Mouse (Mus musculus) midbrain, embryonic 14.5 days (tissue): ENCODE data around the gene Sprr2f. TPM values are rescaled to one million over a fixed set of nuclear protein-coding genes. Genes with fewer than 3 reads are reported as not detected.

Source experiments
- ATAC-seq: fragments of 200-750 bp; cut with Nextera tagmentation; 2 replicates; pipeline ENCODE4 v1.8.0; 2017; ENCODE audit warnings: moderate number of reproducible peaks, moderate library complexity; ENCODE audit not compliant: low FRiP score, low TSS enrichment
- DNase-seq: peaks from one replicate; pipeline ENCODE4 v3.0.0-alpha.2; 2015
- H3K27ac ChIP-seq: fragments of 300-500 bp; sonication (generic); replicated peaks from 2 replicates; pipeline ENCODE4 v1.5.1; 2014; ENCODE audit warnings: mild to moderate bottlenecking, low read depth, low read length, moderate library complexity
- H3K27me3 ChIP-seq: fragments of 300-500 bp; sonication (generic); 2 replicates; pipeline ENCODE4 v1.6.1; 2014; ENCODE audit warnings: low read length, control low read depth, mixed read lengths; ENCODE audit not compliant: control insufficient read depth, insufficient read depth
- H3K36me3 ChIP-seq: fragments of 300-500 bp; sonication (generic); 2 replicates; pipeline ENCODE4 v1.6.1; 2014; ENCODE audit warnings: low read length, control low read depth; ENCODE audit not compliant: control insufficient read depth, insufficient read depth
- H3K4me1 ChIP-seq: fragments of 300-500 bp; sonication (generic); 2 replicates; pipeline ENCODE4 v1.6.1; 2014; ENCODE audit warnings: mild to moderate bottlenecking, antibody characterized with exemption, low read length, control low read depth; ENCODE audit not compliant: control insufficient read depth, insufficient read depth
- H3K4me2 ChIP-seq: fragments of 300-500 bp; sonication (generic); 2 replicates; pipeline ENCODE4 v1.6.1; 2014; ENCODE audit warnings: mild to moderate bottlenecking, low read length, moderate library complexity
- H3K4me3 ChIP-seq: fragments of 300-500 bp; sonication (generic); replicated peaks from 2 replicates; pipeline ENCODE4 v1.5.1; 2014; ENCODE audit warnings: low read depth, low read length
- H3K9ac ChIP-seq: fragments of 300-500 bp; sonication (generic); replicated peaks from 2 replicates; pipeline ENCODE4 v1.6.1; 2014; ENCODE audit warnings: mild to moderate bottlenecking, low read length, moderate library complexity
- H3K9me3 ChIP-seq: fragments of 300-500 bp; sonication (generic); 2 replicates; pipeline ENCODE4 v1.6.1; 2016; ENCODE audit warnings: low read length, control low read depth, mixed read lengths; ENCODE audit not compliant: control insufficient read depth
- WGBS: fragments of 180-500 bp; shearing (Covaris S2); extraction: QIAGEN DNeasy Blood & Tissue Kit; methylation state at CpG from one replicate; pipeline ENCODE4 v1.1.7; 2014; 5-methylcytosine and 5-hydroxymethylcytosine counted together
- polyA plus RNA-seq: library from polyadenylated mRNA; unstranded; fragments of >200 nt; fragmentation: Nextera tagmentation; extraction: Ambion mirVana; gene quantifications from 2 replicates; pipeline ENCODE4 v1.2.1, GENCODE M21; 2014

Sprr2f gene
- polyA plus RNA-seq: not detected in 2 replicates

GRCm38 (mm10) chr3:92364887-92365286 lies at the start of gene Sprr2f:
Gene Sprr2f (plus strand): TSS chr3:92365187.
- DNase-seq (no peak), ATAC-seq (no peak)
- Histone ChIP-seq H3K9me3 (no peaks in the 10 kb centered on the region), H3K4me1 (no peaks in the 10 kb centered on the region), H3K27ac (no peak within 1 kb of the TSS), H3K27me3 (no peaks in the 10 kb centered on the region), H3K4me3 (no peak within 1 kb of the TSS), H3K4me2 (no peak within 1 kb of the TSS), H3K9ac (no peak within 1 kb of the TSS), H3K36me3 (no peaks in the 10 kb centered on the region)
- WGBS: 60% methylated on average over 3 of the region's 3 CpGs

- Histone ChIP-seq H3K27ac (no peak within 1 kb of the TSS), H3K36me3 (no peaks in the 10 kb centered on the region), H3K4me2 (no peak within 1 kb of the TSS), H3K9ac (no peak within 1 kb of the TSS), H3K9me3 (no peaks in the 10 kb centered on the region), H3K4me3 (no peak within 1 kb of the TSS), H3K4me1 (no peaks in the 10 kb centered on the region), H3K27me3 (no peaks in the 10 kb centered on the region)
- 74% methylated on average over 2 of the region's 2 CpGs for WGBS
- ATAC-seq: no peak
- no peak for DNase-seq
These were observed 48.7 kb upstream of the Sprr2f start, which contains the start of gene Sprr2b for GRCm38 (mm10) chr3:92316320-92316719. Gene Sprr2b (plus strand): TSS chr3:92316620.

GRCm38 (mm10) chr3:92317384-92317783 lies 47.6 kb upstream of the Sprr2f start:
- Histone ChIP-seq H3K4me1 (no peaks in the 10 kb centered on the region), H3K27me3 (no peaks in the 10 kb centered on the region), H3K9me3 (no peaks in the 10 kb centered on the region), H3K36me3 (no peaks in the 10 kb centered on the region), H3K4me3 (no peak overlapping the region), H3K27ac (no peak overlapping the region), H3K4me2 (no peak overlapping the region), H3K9ac (no peak overlapping the region)
- 53% methylated on average over 2 of the region's 2 CpGs for WGBS
- DNase-seq (no peak), ATAC-seq (no peak)

GRCm38 (mm10) chr3:92336278-92336677 lies 28.7 kb upstream of the Sprr2f start:
- H3K4me3 ChIP-seq: no peak overlapping the region
- WGBS: 89% methylated on average over 1 of the region's 1 CpGs
- no peak overlapping the region for H3K4me2 ChIP-seq
- no peaks in the 10 kb centered on the region for H3K36me3 ChIP-seq
- H3K27ac ChIP-seq: no peak overlapping the region
- no peaks in the 10 kb centered on the region for H3K9me3 ChIP-seq
- no peak for ATAC-seq
- H3K9ac ChIP-seq: no peak overlapping the region
- DNase-seq: no peak
- H3K27me3 ChIP-seq: no peaks in the 10 kb centered on the region
- no peaks in the 10 kb centered on the region for H3K4me1 ChIP-seq

GRCm38 (mm10) chr3:92338840-92339239 lies 26.1 kb upstream of the Sprr2f start, which contains the start of gene Sprr2d:
Gene Sprr2d (plus strand): TSS chr3:92339140.
- H3K4me1 ChIP-seq: no peaks in the 10 kb centered on the region
- H3K9ac ChIP-seq: no peak within 1 kb of the TSS
- 93% methylated on average over 5 of the region's 5 CpGs for WGBS
- no peaks in the 10 kb centered on the region for H3K9me3 ChIP-seq
- no peaks in the 10 kb centered on the region for H3K27me3 ChIP-seq
- DNase-seq: no peak
- H3K27ac ChIP-seq: no peak within 1 kb of the TSS
- no peak for ATAC-seq
- H3K4me3 ChIP-seq: no peak within 1 kb of the TSS
- H3K36me3 ChIP-seq: no peaks in the 10 kb centered on the region
- H3K4me2 ChIP-seq: no peak within 1 kb of the TSS

- Histone ChIP-seq H3K4me1 (no peaks in the 10 kb centered on the region), H3K4me3 (no peak within 1 kb of the TSS), H3K4me2 (no peak within 1 kb of the TSS), H3K36me3 (no peaks in the 10 kb centered on the region), H3K27ac (no peak within 1 kb of the TSS), H3K9me3 (no peaks in the 10 kb centered on the region), H3K27me3 (no peaks in the 10 kb centered on the region), H3K9ac (no peak within 1 kb of the TSS)
- DNase-seq: no peak
- no peak for ATAC-seq
- 81% methylated on average over 2 of the region's 2 CpGs for WGBS
These were observed 13.1 kb upstream of the Sprr2f start, which contains the start of gene Sprr2e for GRCm38 (mm10) chr3:92351843-92352242. Gene Sprr2e (plus strand): TSS chr3:92352143.

- H3K4me1 ChIP-seq: no peaks in the 10 kb centered on the region
- H3K4me3 ChIP-seq: no peak overlapping the region
- no peak for DNase-seq
- no peak overlapping the region for H3K4me2 ChIP-seq
- no peak for ATAC-seq
- H3K9ac ChIP-seq: no peak overlapping the region
- no peak overlapping the region for H3K27ac ChIP-seq
- no peaks in the 10 kb centered on the region for H3K36me3 ChIP-seq
- no peaks in the 10 kb centered on the region for H3K9me3 ChIP-seq
- no peaks in the 10 kb centered on the region for H3K27me3 ChIP-seq
These were observed 3.4 kb upstream of the Sprr2f start for GRCm38 (mm10) chr3:92361619-92362018.

GRCm38 (mm10) chr3:92373613-92374012 lies 8.6 kb downstream of the Sprr2f start:
- Histone ChIP-seq H3K27ac (no peak overlapping the region), H3K9me3 (no peaks in the 10 kb centered on the region), H3K9ac (no peak overlapping the region), H3K27me3 (no peaks in the 10 kb centered on the region), H3K4me1 (no peaks in the 10 kb centered on the region), H3K4me3 (no peak overlapping the region), H3K36me3 (no peaks in the 10 kb centered on the region), H3K4me2 (no peak overlapping the region)
- DNase-seq: no peak
- ATAC-seq: no peak
- 77% methylated on average over 2 of the region's 2 CpGs for WGBS

- Histone ChIP-seq H3K4me2 (no peak within 1 kb of the TSS), H3K9ac (no peak within 1 kb of the TSS), H3K27ac (no peak within 1 kb of the TSS), H3K9me3 (no peaks in the 10 kb centered on the region), H3K36me3 (no peaks in the 10 kb centered on the region), H3K4me3 (no peak within 1 kb of the TSS), H3K4me1 (no peaks in the 10 kb centered on the region), H3K27me3 (no peaks in the 10 kb centered on the region)
- WGBS: 81% methylated on average over 1 of the region's 1 CpGs
- DNase-seq (no peak), ATAC-seq (no peak)
These were observed 20.4 kb downstream of the Sprr2f start, which contains the start of gene Sprr2h for GRCm38 (mm10) chr3:92385385-92385784. Gene Sprr2h (plus strand): TSS chr3:92385685.
